Mouse (Mus musculus) natural killer cell, adult 2 months (primary cell): ENCODE data around the gene Hoxb3.

Experiments used
- DNase-seq, 2 experiments: peaks; one replicate each; pipeline ENCODE4 v3.0.0; 2022; ENCODE audit warnings: low spot score in 2 of 2

Hoxb3 gene

GRCm38 (mm10) chr11:96317608-96318367, 5.3 kb upstream of the Hoxb3 start, which contains the start of gene Hoxb4:
Gene Hoxb4, plus strand, starts transcription at chr11:96318267.
- no peak for DNase-seq

DNA sequence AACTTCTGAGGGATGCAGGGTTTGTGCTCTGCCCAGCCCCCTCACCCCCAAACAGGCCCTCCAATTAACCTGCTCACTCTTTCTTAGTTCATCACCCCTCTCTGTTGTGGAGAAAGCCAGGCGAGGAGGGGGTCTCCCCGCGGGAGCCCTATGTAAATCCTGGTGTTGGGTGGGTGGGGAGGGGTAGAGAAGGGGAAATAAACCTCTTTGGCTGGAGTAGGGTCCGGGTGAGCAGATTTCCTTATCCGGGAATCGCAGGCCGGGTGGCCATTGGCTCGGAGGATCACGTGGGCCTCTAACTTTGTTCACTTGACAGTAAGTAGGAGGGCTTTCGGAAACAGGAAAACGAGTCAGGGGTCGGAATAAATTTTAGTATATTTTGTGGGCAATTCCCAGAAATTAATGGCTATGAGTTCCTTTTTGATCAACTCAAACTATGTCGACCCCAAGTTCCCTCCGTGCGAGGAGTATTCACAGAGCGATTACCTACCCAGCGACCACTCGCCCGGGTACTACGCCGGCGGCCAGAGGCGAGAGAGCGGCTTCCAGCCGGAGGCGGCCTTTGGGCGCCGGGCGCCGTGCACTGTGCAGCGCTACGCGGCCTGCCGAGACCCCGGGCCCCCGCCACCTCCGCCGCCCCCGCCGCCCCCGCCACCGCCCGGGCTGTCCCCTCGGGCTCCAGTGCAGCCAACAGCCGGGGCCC, 4.6 kb upstream of the Hoxb3 start:
- DNase-seq, result peak; percentile 53 to 58

DNA sequence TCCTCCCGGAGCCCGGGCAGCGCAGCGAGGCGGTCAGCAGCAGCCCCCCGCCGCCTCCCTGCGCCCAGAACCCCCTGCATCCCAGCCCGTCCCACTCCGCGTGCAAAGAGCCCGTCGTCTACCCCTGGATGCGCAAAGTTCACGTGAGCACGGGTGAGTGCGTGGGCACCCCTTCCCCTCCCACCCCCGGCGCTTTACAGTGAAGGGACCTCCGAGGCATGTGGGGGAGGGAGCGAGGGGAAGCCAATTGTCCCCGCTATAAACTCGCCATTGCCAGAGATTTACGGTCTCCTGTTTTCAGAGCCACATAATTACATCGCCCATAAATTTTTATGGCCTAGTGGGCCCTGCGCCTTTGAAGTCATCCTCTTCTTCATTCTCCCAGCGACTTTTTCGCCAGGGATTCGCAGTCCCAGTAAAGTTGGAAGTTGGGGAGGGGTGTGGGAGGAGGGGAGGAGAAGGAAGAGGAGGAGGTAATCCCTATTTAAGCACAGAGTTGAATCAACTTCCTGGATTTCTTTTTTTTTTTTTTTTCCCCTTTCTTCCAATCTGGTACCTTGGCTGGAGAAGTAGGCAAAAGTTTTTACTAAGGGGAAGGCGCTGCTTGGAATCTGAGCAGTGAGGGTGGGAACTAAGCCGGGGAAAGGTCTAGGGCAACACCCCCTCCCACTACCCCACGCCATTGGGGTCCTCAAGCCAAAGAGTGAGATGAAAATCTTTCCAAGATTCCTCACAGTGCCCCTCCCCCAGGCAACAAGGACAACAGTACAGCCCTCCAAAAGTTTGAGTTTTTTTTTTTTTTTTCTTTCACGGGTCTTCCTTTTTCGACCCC, 3.8 kb upstream of the Hoxb3 start:
- no peak for DNase-seq

DNA sequence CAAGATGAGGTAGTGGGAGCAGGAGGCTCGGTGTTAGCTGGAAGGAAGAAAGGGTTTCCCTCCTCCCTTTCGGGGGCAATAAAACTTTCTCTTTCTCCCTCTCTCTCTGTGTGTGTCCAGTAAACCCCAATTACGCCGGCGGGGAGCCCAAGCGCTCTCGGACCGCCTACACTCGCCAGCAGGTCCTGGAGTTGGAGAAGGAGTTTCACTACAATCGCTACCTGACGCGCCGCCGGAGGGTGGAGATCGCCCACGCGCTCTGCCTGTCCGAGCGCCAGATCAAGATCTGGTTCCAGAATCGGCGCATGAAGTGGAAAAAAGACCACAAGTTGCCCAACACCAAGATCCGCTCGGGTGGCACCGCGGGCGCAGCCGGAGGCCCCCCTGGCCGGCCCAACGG, 3.2 kb upstream of the Hoxb3 start:
- no peak for DNase-seq

- DNase-seq, result no peak
Observed at GRCm38 (mm10) chr11:96320688-96321087, 2.4 kb upstream of the Hoxb3 start.

GRCm38 (mm10) chr11:96321846-96322245, 1.3 kb upstream of the Hoxb3 start:
- DNase-seq, result no peak

- DNase-seq, result no peak
Observed at GRCm38 (mm10) chr11:96322738-96323137, 388 bp upstream of the Hoxb3 start.

GRCm38 (mm10) chr11:96324125-96324524, 999 bp downstream of the Hoxb3 start:
- no peak for DNase-seq

- DNase-seq, result no peak
Observed at GRCm38 (mm10) chr11:96324965-96325364, 1.8 kb downstream of the Hoxb3 start.

DNA sequence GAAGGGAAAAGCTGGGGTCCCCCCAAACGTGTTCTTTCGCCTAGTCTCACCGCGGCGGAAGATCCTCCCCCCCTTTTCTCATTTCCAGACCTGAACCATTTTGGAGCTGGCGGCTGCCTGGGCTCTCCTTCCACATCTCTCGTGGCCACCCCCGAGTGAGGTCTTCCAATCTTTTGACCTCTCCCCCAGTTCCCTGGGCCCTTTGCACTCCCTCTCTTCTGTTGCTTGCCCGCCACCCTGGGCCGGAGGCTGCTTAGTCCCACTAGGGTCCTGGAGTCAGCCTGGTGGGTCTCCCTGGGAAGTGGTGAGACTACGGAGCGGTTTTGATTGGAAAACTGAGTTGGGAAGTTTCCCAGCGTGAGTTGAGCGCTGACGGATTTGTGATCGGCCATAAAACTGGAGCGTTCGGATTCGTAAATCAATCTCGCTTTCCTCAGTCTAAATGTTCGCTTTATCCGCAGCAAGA, 2.7 kb downstream of the Hoxb3 start:
- DNase-seq, result no peak

DNA sequence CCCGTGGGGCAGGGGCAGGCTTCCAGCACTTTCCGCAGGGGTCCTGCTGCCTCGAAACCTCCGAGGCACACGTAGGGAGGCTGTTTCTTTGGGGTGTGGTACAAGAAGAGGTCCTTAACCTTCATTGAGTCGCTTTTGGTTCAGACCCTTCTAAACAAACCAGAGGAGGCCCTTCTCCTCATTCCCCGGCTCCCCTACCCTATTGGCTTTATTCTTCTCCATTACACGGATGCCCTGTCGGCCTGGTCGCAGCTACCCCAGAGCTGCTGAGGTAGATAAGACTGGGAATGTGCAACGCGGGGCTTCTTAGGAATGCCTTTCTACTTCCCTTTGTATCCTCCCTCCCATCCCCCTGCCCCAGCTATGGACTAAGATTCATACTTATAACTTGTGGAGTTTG, 3.6 kb downstream of the Hoxb3 start:
- no peak for DNase-seq

DNA sequence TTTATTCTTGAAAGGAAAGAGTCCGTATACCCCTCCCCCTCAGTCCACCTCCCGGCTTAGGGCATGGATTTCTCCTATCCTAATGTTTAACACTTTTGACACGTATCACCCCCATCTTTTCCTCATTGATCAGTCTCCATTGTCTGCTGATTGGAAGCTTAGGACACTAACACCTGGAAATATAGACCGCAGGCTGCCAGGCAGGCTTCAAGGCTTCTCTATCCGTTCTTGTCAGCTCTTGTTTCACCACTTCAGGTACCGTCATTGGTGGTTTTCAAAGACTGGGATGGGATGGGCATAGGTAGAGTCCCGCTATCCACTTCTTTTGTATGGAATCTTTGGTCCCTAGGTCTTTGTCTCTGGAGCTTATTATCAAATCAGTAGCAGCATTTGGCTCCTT, 4.0 kb downstream of the Hoxb3 start:
- no peak for DNase-seq

GRCm38 (mm10) chr11:96327750-96328149, 4.6 kb downstream of the Hoxb3 start:
- DNase-seq, result no peak

GRCm38 (mm10) chr11:96328605-96329004, 5.5 kb downstream of the Hoxb3 start:
- no peak for DNase-seq

GRCm38 (mm10) chr11:96332105-96332504, 9.0 kb downstream of the Hoxb3 start:
- DNase-seq, result no peak

DNA sequence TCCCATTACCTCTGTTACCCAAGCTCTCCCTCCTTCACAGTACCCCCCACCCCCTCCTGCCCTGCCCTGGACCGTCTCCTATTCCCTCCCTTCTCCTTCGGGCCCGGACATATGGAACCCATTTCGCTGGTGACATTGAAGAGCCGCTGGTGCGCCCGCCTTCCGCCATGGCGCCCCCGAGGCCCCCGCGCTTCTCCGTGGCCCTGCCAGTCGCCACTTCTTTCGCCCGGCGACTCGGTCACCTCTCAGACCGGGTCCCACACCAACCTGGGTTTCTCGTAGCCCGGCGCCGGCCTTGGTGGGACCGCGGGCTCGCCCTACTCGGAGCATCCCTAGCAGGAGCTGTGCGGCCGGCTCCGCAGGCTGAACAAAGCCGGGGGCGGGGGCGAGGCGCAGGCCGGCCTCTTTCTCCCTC, 9.5 kb downstream of the Hoxb3 start:
- no peak for DNase-seq

- DNase-seq, result no peak
Observed at GRCm38 (mm10) chr11:96333241-96334001, 10.3 kb downstream of the Hoxb3 start.

DNA sequence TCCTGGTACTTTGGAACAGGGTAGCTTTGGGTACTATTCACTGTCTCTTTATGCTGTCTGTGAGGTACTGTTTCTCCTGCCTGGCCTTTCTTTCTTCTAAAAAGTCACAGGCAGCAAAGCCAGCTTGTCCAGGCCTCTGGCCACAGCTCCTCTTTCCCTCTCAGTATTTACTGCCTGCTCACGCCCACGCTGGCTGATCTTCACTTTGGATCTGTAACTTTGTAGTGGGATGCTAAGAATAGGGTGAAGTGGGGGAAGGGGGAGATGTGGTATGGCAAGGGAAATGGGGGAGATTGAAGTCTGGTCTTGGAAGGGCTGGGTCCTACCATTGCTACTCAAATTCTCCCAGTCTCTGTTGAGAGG, 10.9 kb downstream of the Hoxb3 start:
- no peak for DNase-seq

DNA sequence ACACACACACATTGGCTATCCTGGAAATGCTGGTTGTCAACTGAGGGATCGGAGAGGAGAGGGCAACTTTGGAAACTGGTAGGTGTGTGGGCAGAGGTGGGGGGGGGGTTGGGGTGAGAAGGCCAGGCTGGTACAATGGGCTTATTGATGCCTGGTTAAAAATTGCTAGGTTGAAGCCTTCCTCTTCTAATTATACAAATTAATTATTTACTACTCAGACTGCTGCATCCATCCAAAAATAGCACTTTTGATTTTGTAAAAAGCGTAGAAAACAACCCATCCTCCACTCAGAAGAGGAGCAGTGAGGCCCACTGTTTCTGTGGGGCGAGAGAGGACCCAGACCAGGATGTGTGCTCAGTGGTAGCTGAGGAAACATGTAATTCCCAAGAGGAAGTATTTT, 11.9 kb downstream of the Hoxb3 start:
- no peak for DNase-seq

DNA sequence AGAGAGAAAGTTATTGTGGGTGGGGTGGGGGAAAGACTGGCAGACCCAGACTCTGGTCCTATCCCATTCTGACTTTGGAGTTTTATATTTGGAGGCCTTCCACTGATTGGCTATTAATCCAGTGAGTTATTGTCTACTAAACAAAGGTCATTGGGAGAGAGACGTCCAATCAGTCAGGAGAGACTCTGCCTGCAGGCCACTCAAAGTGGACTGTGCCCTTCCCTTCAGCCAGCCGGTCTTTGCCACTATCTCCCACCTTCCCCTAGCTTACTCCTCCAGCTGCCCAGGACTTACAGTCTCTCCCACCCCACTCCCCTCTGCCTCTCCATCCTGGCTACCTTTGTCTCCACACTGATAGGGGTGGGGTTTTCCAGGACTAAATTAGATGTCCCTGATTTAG, 13.5 kb downstream of the Hoxb3 start:
- no peak for DNase-seq

DNA sequence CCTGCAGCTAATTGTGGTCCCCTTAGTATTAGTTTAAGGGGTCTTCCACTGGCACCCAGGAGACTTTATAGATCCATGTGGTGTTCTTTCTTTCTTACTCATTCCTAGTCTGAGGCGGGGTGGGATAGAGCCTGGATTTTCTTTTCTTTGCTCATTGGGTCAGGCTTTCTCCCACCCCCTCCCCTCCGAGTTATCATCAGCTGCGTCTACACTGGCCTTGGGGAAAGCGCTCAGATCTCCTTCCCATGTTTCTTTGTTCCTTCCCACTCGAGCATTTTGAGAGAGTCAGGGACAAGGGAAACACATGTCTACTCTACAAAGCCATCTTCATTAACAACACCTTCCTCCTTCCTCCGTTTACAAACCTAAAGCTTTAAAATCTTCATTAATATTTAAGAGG, 13.9 kb downstream of the Hoxb3 start:
- no peak for DNase-seq
